ENCODE assay signal across 10 mouse cellular contexts in genomic region chr5:118623797-118624196, GRCm38 (mm10).
"Had no signal": no experiment of that assay in that cellular context is flagged by ENCODE, and none has a peak within 500 bp of the region (broad histone marks: within the 10 kb centered on the region; RNA-seq: fewer than 3 reads in every experiment).

No protein-coding gene starts in this region.

- H3K27ac ChIP-seq: limb, embryonic 15.5 days; liver, embryonic 12.5 days; midbrain, embryonic 15.5 days; neural tube, embryonic 12.5 days had no signal

- DNase-seq: kidney, adult 18-20 months; kidney, postnatal 10 days; layer of hippocampus, postnatal 36 days; lung, postnatal 10 days; retina, postnatal 1 day; thymus, postnatal 36 days had no signal

- H3K4me3 ChIP-seq: limb, embryonic 15.5 days; liver, embryonic 12.5 days; midbrain, embryonic 15.5 days; neural tube, embryonic 12.5 days had no signal
